Mouse (Mus musculus): Measurements from ENCODE around the gene Utp4.

- TF ChIP-seq CTCF (IDR thresholded peaks at IDR 0.05) (no peak), POLR2A (IDR thresholded peaks at IDR 0.05; ENCODE audit: insufficient read depth, low read depth, low read length) (no peak)
Measured at GRCm38 (mm10) chr8:106958212-106958611, 64.8 kb downstream of the Utp4 start.

Measured in heart, adult 2 months (tissue).